Mouse (Mus musculus) embryonic facial prominence, embryonic 15.5 days (tissue): ENCODE results near the gene Piwil4. TPM values are rescaled to one million over a fixed set of nuclear protein-coding genes. Genes with fewer than 3 reads are reported as not detected.

Experiments used
- ATAC-seq: fragments of 200-750 bp; cut with Nextera tagmentation; 2 replicates; pipeline ENCODE4 v1.8.0; 2017; ENCODE audit warnings: low read depth, moderate TSS enrichment; ENCODE audit not compliant: insufficient number of reproducible peaks, low FRiP score, low TSS enrichment
- H3K27ac ChIP-seq: fragments of 300-500 bp; sonication (generic); replicated peaks from 2 replicates; pipeline ENCODE4 v1.5.1; 2015; ENCODE audit warnings: mild to moderate bottlenecking, inconsistent platforms
- H3K27me3 ChIP-seq: fragments of 300-500 bp; sonication (generic); 2 replicates; pipeline ENCODE4 v1.6.1; 2015; ENCODE audit warnings: inconsistent platforms
- H3K36me3 ChIP-seq: fragments of 300-500 bp; sonication (generic); 2 replicates; pipeline ENCODE4 v1.6.1; 2015; ENCODE audit warnings: mild to moderate bottlenecking, inconsistent platforms
- H3K4me1 ChIP-seq: fragments of 300-500 bp; sonication (generic); 2 replicates; pipeline ENCODE4 v1.6.1; 2015; ENCODE audit warnings: inconsistent platforms
- H3K4me2 ChIP-seq: fragments of 300-500 bp; sonication (generic); replicated peaks from 2 replicates; pipeline ENCODE4 v1.6.1; 2015; ENCODE audit warnings: mild to moderate bottlenecking, inconsistent platforms
- H3K4me3 ChIP-seq: fragments of 300-500 bp; sonication (generic); replicated peaks from 2 replicates; pipeline ENCODE4 v1.5.1; 2015; ENCODE audit warnings: mild to moderate bottlenecking, inconsistent platforms
- H3K9ac ChIP-seq: fragments of 300-500 bp; sonication (generic); 2 replicates; pipeline ENCODE4 v1.6.1; 2015; ENCODE audit warnings: inconsistent platforms
- H3K9me3 ChIP-seq: fragments of 300-500 bp; sonication (generic); replicated peaks from 2 replicates; pipeline ENCODE4 v1.6.1; 2016; ENCODE audit warnings: inconsistent platforms
- WGBS: fragments of 180-500 bp; shearing (Covaris S2); methylation state at CpG from one replicate; pipeline ENCODE4 v1.1.7; 2015; 5-methylcytosine and 5-hydroxymethylcytosine counted together
- polyA plus RNA-seq: library from polyadenylated mRNA; unstranded; fragments of >200 nt; fragmentation: Nextera tagmentation; extraction: Ambion mirVana; gene quantifications from 2 replicates; pipeline ENCODE4 v1.2.1, GENCODE M21; 2015

Piwil4 gene
- polyA plus RNA-seq, 1 experiment from 2014 or later: 0.11 TPM

GRCm38 (mm10) chr9:14758590-14758989, 18.1 kb upstream of the Piwil4 start:
- no peak for ATAC-seq
- no peaks in the 10 kb centered on the region for H3K36me3 ChIP-seq
- H3K4me2 ChIP-seq: no peak overlapping the region
- no peak overlapping the region for H3K27ac ChIP-seq
- 71% methylated on average over 7 of the region's 7 CpGs for WGBS
- no peak overlapping the region for H3K9ac ChIP-seq
- no peak overlapping the region for H3K4me3 ChIP-seq
- H3K4me1 ChIP-seq: no peaks in the 10 kb centered on the region
- 0 out of 2 replicates have a peak, but pooled peaks cover 2% of the 10 kb centered on the region for H3K27me3 ChIP-seq
- H3K9me3 ChIP-seq: no peaks in the 10 kb centered on the region

GRCm38 (mm10) chr9:14754469-14754868, 13.9 kb upstream of the Piwil4 start:
- WGBS: 88% methylated on average over 3 of the region's 3 CpGs
- no peak overlapping the region for H3K4me3 ChIP-seq
- H3K9me3 ChIP-seq: no peaks in the 10 kb centered on the region
- H3K9ac ChIP-seq: no peak overlapping the region
- no peak for ATAC-seq
- no peak overlapping the region for H3K4me2 ChIP-seq
- H3K4me1 ChIP-seq: peaks cover 15% of the 10 kb centered on the region
- H3K27me3 ChIP-seq: 0 out of 2 replicates have a peak, but pooled peaks cover 6% of the 10 kb centered on the region
- no peak overlapping the region for H3K27ac ChIP-seq
- H3K36me3 ChIP-seq: no peaks in the 10 kb centered on the region

GRCm38 (mm10) chr9:14753947-14754346, 13.4 kb upstream of the Piwil4 start:
- peaks cover 15% of the 10 kb centered on the region for H3K4me1 ChIP-seq
- H3K36me3 ChIP-seq: no peaks in the 10 kb centered on the region
- no peak overlapping the region for H3K27ac ChIP-seq
- no peak for ATAC-seq
- H3K27me3 ChIP-seq: 0 out of 2 replicates have a peak, but pooled peaks cover 6% of the 10 kb centered on the region
- H3K4me3 ChIP-seq: no peak overlapping the region
- no peaks in the 10 kb centered on the region for H3K9me3 ChIP-seq
- no peak overlapping the region for H3K4me2 ChIP-seq
- H3K9ac ChIP-seq: no peak overlapping the region

- Histone ChIP-seq H3K9me3 (no peaks in the 10 kb centered on the region), H3K4me1 (peaks cover 15% of the 10 kb centered on the region), H3K36me3 (no peaks in the 10 kb centered on the region), H3K27ac (no peak within 1 kb of the TSS), H3K4me3 (peak within 1 kb of the TSS; percentile 57), H3K9ac (peak within 1 kb of the TSS; percentile 54), H3K4me2 (peak within 1 kb of the TSS; percentile 96), H3K27me3 (0 out of 2 replicates have a peak, but pooled peaks cover 6% of the 10 kb centered on the region)
- under 1% methylated on average over 28 of the region's 28 CpGs for WGBS
- ATAC-seq: peak; percentile 63
Observed at GRCm38 (mm10) chr9:14752001-14752522, 11.5 kb upstream of the Piwil4 start, which contains the start of gene Fut4. TSS of gene Fut4 (minus strand) at chr9:14752393.

GRCm38 (mm10) chr9:14751503-14752000, 11.0 kb upstream of the Piwil4 start:
- Histone ChIP-seq H3K4me1 (peaks cover 15% of the 10 kb centered on the region), H3K36me3 (no peaks in the 10 kb centered on the region), H3K27me3 (0 out of 2 replicates have a peak, but pooled peaks cover 6% of the 10 kb centered on the region), H3K27ac (no peak overlapping the region), H3K9me3 (no peaks in the 10 kb centered on the region), H3K4me3 (peak overlapping the region; percentile 57), H3K4me2 (peak overlapping the region; percentile 96), H3K9ac (peak overlapping the region; percentile 54)
- peak; percentile 61 for ATAC-seq
- under 1% methylated on average over 50 of the region's 50 CpGs for WGBS

GRCm38 (mm10) chr9:14750901-14751502, 10.5 kb upstream of the Piwil4 start:
- H3K4me2 ChIP-seq: peak overlapping the region; percentile 96
- no peaks in the 10 kb centered on the region for H3K36me3 ChIP-seq
- H3K9me3 ChIP-seq: no peaks in the 10 kb centered on the region
- 62% methylated on average over 42 of the region's 42 CpGs for WGBS
- no peak for ATAC-seq
- H3K9ac ChIP-seq: peak overlapping the region; percentile 54
- peak overlapping the region; percentile 57 for H3K4me3 ChIP-seq
- H3K4me1 ChIP-seq: peaks cover 18% of the 10 kb centered on the region
- H3K27me3 ChIP-seq: 0 out of 2 replicates have a peak, but pooled peaks cover 6% of the 10 kb centered on the region
- H3K27ac ChIP-seq: no peak overlapping the region

- Histone ChIP-seq H3K9ac (no peak overlapping the region), H3K9me3 (no peaks in the 10 kb centered on the region), H3K27ac (no peak overlapping the region), H3K4me1 (no peaks in the 10 kb centered on the region), H3K36me3 (no peaks in the 10 kb centered on the region), H3K27me3 (no peaks in the 10 kb centered on the region), H3K4me2 (no peak overlapping the region), H3K4me3 (no peak overlapping the region)
- WGBS: 78% methylated on average over 4 of the region's 4 CpGs
- no peak for ATAC-seq
Observed at GRCm38 (mm10) chr9:14739498-14740150, 909 bp downstream of the Piwil4 start.

- H3K27me3 ChIP-seq: no peaks in the 10 kb centered on the region
- 28% methylated on average over 9 of the region's 9 CpGs for WGBS
- H3K9ac ChIP-seq: no peak overlapping the region
- 0 out of 2 replicates have a peak, but pooled peaks have one; percentile 15 for ATAC-seq
- no peak overlapping the region for H3K27ac ChIP-seq
- no peaks in the 10 kb centered on the region for H3K9me3 ChIP-seq
- peaks cover 5% of the 10 kb centered on the region; the same call in 1 of the 2 replicates for H3K4me1 ChIP-seq
- no peak overlapping the region for H3K4me3 ChIP-seq
- H3K4me2 ChIP-seq: no peak overlapping the region
- H3K36me3 ChIP-seq: no peaks in the 10 kb centered on the region
Observed at GRCm38 (mm10) chr9:14730941-14731541, 9.5 kb downstream of the Piwil4 start.

- ATAC-seq: no peak
- Histone ChIP-seq H3K9ac (no peak overlapping the region), H3K4me3 (no peak overlapping the region), H3K36me3 (no peaks in the 10 kb centered on the region), H3K27me3 (no peaks in the 10 kb centered on the region), H3K4me1 (peaks cover 5% of the 10 kb centered on the region; the same call in 1 of the 2 replicates), H3K4me2 (no peak overlapping the region), H3K27ac (no peak overlapping the region), H3K9me3 (no peaks in the 10 kb centered on the region)
- 85% methylated on average over 4 of the region's 4 CpGs for WGBS
Observed at GRCm38 (mm10) chr9:14728365-14728764, 12.2 kb downstream of the Piwil4 start.

- H3K4me2 ChIP-seq: no peak overlapping the region
- H3K27me3 ChIP-seq: no peaks in the 10 kb centered on the region
- no peak overlapping the region for H3K4me3 ChIP-seq
- no peaks in the 10 kb centered on the region for H3K36me3 ChIP-seq
- H3K9me3 ChIP-seq: no peaks in the 10 kb centered on the region
- no peak overlapping the region for H3K9ac ChIP-seq
- no peak for ATAC-seq
- H3K27ac ChIP-seq: no peak overlapping the region
- H3K4me1 ChIP-seq: peaks cover 5% of the 10 kb centered on the region; the same call in 1 of the 2 replicates
- 91% methylated on average over 4 of the region's 4 CpGs for WGBS
Observed at GRCm38 (mm10) chr9:14726629-14727028, 13.9 kb downstream of the Piwil4 start.

GRCm38 (mm10) chr9:14726005-14726404, 14.5 kb downstream of the Piwil4 start:
- no peak for ATAC-seq
- 76% methylated on average over 6 of the region's 6 CpGs for WGBS
- no peaks in the 10 kb centered on the region for H3K9me3 ChIP-seq
- no peak overlapping the region for H3K27ac ChIP-seq
- H3K36me3 ChIP-seq: no peaks in the 10 kb centered on the region
- no peak overlapping the region for H3K4me2 ChIP-seq
- H3K27me3 ChIP-seq: no peaks in the 10 kb centered on the region
- H3K9ac ChIP-seq: no peak overlapping the region
- H3K4me1 ChIP-seq: peaks cover 2% of the 10 kb centered on the region; the same call in 1 of the 2 replicates
- H3K4me3 ChIP-seq: no peak overlapping the region
